Mouse (Mus musculus): ENCODE data around the gene Gm10553.
"Not testable (repeated sequence)": the region's sequence is repeated elsewhere in the genome, so short reads cannot be mapped to it uniquely, and the experiment has no call there.

The Gm10553 gene

DNA sequence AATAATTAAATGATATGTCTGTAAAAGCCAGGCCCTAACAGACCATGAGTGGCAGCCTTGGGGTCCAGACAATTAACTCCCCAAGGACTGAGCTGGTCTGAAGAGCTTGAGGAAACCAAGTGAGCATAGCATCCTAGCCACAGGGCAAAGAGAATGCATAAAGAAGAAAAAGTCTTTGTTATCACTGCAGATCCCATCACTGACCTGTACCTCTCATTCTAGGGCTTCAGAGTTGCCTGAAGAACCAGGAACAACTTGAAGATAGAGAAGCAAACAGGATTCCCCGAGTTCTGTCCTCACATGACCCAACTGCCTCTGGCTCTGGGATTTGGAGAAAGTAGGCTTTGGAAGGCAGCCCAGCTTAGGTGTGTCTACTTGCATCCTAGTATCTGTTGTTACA, at the start of gene Gm10553:
Gene Gm10553, plus strand, starts transcription at position 301 of the 400 bp plus-strand sequence.
- not testable (repeated sequence) for DNase-seq

DNA sequence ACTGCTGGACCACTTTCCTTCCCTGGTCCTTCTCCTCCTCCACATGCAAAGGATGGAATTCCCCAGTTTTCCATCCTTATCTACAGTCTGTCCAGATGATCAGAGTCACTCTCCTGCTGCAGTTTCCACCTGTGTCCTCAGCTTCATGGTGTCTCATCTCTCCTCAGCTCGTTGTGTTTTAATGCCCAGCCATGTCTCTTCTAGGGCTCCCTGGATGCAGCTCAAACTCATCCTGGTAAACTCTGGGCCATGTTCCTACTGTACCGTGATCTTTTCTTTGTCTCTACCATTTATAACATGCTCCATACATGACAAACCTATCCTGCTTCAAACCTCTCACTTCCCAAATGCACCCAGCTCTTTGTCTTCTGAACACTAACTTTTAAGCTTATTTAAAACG, 28.3 kb upstream of the Gm10553 start:
- DNase-seq, result not testable (repeated sequence)

DNA sequence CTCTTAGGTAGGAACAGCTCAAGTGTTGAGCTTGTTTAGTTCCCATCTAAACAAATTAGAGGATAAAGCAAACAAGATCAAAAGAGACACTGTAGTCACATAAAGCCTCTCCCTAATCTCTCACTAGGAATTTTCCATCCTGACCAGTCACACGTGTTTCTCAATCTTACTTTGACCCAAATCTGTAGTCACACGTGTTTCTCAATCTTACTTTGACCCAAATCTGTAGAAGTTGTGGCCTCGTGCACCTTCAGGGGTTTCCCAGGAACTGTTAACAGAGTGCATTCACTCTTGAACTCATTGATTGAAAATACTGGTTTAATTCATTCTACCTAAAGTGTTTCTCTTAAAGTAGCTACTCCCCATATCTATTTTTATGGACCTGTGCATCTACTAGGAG, 26.9 kb upstream of the Gm10553 start:
- DNase-seq, result not testable (repeated sequence)

DNA sequence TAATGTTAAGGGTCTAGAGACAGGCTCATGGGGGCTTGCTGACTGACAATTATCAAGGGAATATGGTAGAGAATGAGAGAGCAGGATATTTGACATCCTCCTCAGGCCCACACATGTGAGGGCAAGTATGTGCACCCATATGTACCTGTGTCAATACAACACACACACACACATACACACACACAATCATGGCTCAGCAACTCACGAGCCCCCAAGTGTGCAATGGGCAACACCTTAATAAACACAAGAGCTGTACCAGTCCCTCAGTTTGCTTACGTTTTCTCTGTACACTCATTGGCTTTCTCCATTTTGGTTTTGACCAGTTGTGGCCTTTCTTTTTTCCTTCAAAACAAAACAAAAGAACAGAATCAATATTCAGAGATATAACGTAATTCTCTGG, 15.2 kb upstream of the Gm10553 start:
- not testable (repeated sequence) for DNase-seq

DNA sequence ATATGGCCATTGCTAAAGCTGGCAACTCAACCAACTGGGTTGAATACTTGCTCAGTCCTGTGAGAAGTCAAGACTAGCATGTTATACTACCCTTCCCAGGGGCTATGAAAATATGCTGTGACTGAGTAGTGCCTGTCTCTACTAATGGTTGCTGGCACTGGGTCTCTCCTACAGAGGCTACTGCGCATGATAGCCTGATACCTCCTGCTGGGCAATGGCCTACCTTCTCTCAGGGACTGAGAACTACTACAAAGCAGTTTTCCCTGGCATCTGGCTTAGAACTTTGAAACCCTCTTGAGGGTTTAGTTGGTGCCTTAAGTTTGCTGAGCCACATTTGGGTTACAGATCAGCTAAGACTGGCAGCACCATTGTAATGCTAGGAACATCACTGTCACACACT, 13.8 kb upstream of the Gm10553 start:
- not testable (repeated sequence) for DNase-seq

DNA sequence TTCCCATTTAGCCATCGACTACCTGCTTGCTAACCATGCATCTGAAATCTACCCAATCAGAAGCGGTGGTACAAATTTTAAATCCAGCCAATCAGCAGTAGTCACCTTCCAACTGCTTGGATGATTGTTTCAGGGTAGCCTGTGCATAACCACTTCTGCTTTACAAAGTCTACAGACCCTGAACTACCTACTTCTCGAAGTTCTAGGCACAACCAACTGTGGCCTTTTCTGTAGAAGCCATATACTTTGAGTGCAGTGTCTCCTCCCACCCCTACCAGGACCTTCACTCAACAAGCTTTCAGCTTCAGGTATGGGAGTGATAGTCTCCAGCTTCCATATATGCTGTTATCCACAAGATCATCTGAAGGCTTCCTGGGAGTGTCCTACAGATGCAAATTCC, 7.8 kb upstream of the Gm10553 start:
- DNase-seq, result not testable (repeated sequence)

DNA sequence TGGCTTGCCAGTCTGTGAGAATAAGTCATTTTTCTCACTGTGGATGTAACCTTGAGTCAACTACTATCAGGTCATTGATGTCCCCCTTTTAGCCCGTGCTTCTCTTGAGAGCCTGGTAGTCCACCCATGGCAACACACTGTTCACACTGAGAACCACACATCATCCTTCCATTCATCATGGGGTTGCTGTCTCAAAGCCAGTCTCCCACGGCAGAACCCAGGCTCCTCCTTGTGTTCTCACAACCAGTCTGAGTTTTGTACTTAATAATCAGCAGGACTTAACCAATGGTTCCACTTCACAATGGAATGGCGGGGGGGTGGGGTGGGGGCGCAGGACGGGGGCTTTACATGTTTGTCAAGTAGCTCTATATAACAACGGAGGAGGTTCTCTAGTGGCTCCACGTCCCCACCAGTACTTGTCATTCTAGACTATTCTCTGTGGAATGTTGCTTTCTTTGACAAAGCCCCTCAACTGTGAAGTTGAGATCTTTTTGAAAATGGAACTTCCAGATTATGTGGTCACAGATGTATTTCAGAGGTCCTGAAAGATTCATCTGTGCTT, 6.9 kb upstream of the Gm10553 start:
- not testable (repeated sequence) for DNase-seq

DNA sequence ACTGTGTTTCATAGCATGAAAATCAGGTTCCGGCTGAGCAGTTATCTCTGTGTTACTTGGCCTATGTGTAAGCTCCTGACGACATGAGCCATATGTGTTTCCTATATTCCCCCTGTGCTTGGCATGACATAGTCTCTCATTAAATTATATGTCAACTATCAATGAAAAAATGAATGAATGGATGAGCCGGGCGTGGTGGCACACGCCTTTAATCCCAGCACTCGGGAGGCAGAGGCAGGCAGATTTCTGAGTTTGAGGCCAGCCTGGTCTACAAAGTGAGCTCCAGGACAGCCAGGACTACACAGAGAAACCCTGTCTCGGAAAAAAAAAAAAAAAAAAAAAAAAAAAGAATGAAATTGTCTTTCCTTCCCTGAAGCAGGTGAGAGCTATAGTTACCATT, 883 bp upstream of the Gm10553 start:
- not testable (repeated sequence) for DNase-seq

DNA sequence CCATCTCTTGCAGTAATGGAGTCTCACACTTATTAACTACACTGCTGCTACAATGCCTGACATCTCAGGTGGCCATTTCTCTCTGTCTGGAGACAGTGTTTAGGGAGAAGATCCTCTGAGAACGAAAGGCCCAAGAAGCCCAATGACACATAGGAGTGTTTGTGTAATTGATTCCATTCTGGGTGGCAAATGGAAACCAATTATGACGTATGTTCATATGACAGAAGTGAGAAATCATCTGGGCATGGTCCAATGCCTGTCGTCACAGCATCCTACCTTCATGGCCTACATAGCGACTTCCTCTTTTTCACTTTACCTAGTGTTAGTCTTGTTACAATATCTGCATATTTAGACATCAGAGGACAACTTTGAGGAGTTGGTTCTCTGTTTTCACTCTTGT, 1.8 kb downstream of the Gm10553 start:
- not testable (repeated sequence) for DNase-seq

DNA sequence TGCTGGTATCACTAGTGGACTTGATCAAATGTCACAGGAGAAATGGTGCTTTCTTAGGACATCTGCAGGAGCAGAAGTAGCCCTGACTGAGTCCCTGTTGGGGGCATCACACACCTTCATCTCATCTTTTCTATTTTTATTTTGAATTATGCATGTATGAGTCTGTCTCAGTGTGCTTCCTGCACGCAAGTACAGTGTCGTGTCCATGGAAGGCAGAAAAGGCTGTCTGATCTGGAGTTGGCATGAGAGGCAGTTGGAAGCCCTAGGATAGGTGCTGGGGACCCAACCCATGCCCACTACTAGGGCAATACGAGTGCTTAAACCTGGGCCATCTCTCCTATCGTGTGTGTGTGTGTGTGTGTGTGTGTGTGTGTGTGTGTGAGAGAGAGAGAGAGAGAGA, 5.4 kb downstream of the Gm10553 start:
- DNase-seq, result not testable (repeated sequence)

DNA sequence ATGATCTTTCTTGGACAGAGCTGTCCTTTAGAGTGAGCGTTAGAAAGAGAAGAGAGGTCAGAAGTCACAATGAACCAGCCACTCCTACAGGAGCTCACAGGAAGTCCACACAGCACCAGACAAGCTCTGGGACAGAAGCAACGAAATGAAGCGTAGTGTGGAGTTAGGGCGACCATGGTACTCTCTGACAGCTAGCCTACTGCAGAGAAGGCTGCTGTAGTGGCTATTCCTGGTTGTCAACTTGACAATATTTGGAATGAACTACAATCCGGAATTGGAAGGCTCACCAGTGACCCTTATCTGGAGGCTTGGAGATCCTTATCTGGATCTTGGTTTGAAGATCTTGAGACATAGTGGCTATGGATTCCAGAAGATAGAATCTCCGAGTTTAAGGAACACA, 6.0 kb downstream of the Gm10553 start:
- DNase-seq, result not testable (repeated sequence)

DNA sequence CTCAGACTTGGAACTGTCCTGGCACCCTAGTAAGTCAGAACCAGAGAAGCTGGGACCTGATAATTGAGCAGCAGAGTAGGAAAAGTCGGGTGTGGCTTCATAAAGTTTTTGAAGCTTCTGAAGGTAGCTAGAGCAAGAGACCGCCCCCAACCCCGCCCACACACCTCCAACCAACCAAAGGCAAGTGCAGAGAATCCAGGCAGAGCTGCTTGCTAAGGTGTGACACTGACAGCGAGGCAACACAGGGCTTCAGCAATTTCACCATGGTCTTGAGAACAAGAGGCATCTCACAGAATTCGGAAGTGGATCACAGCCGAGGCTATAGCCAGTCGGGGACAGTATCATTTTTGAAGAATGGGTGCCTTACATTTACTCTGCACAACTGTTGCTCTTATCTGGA, 9.8 kb downstream of the Gm10553 start, which contains the start of gene A530032D15Rik:
Gene A530032D15Rik, minus strand, starts transcription at position 101 of the 400 bp plus-strand sequence.
- not testable (repeated sequence) for DNase-seq

DNA sequence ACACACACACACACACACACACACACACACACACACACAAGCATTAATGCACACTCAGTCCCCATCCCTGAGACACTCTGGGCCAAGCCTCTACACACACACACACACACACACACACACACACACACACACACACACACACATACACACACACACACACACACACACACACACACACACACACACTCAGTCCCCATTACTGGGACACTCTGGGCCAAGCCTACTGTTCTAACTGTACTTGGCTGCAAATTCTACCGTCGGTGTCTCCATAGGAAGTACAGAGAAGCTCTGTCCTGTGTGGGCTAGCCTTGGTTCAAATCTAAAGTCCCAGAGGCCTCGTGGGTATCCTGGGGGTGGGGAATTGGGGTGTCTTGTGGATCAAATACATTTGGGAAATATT, 10.9 kb downstream of the Gm10553 start:
- not testable (repeated sequence) for DNase-seq

DNA sequence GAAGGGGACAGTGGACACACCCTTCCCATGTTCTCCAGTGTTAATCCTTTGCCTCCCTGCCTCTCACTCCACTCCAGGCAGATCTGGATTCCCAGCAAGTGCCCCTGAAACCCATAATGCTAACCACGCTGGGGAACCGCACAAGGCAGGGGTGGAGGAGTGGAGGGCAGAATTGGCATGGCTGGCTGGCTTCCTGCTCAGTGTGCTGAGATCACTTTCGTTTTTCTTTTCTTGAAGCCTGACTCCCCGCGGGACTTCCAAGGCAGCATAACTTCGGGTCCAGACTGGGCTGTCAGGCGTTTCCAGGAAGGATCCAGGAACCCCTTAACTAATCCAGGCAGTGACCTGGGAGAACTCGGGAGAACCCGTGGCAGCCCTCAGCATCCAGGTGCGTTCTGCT, 11.6 kb downstream of the Gm10553 start:
- not testable (repeated sequence) for DNase-seq

DNA sequence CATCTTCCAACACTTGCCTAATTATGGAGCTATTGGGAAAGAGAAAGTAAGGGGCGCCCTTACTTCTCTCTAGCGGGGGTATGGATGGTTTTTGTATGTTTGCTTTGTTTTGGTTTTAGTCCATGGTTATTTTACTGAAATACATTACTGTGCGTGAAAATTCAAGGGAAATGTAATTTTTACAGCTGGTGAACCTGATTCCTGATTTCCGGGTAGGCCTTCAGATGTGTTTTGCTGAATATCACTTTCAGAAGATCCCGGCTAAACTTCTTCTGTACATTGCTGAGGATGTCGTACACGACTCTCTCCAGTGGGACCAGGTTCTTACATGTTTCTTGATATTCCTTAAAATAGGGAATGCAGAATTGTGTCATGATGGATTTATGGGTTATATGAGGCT, 12.3 kb downstream of the Gm10553 start:
- DNase-seq, result not testable (repeated sequence)

DNA sequence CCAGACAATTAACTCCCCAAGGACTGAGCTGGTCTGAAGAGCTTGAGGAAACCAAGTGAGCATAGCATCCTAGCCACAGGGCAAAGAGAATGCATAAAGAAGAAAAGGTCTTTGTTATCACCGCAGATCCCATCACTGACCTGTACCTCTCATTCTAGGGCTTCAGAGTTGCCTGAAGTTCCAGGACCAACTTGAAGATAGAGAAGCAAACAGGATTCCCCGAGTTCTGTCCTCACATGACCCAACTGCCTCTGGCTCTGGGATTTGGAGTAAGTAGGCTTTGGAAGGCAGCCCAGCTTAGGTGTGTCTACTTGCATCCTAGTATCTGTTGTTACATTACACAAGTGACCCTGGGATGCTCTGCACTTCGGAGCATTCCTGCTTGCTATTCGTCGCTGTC, 12.9 kb downstream of the Gm10553 start:
- DNase-seq, result not testable (repeated sequence)

DNA sequence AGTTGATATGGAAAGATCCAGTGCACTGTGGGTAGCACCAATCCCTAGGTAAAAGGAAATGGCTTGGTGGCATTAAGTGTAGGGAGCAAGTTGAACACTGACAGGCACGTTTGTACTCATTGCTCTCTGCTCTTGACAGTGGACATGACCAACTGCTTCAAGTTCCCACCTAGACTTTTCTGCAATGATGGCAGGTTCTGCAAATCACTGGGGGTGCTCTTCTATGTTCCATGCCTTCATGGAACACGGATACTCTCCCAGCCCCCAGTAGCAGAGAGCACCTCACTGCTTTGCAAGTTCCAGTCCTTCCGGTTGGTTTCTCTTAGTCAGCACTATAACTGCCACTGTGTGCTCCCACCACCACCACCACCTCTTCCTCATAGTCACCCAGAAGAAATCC, 14.1 kb downstream of the Gm10553 start:
- not testable (repeated sequence) for DNase-seq

DNA sequence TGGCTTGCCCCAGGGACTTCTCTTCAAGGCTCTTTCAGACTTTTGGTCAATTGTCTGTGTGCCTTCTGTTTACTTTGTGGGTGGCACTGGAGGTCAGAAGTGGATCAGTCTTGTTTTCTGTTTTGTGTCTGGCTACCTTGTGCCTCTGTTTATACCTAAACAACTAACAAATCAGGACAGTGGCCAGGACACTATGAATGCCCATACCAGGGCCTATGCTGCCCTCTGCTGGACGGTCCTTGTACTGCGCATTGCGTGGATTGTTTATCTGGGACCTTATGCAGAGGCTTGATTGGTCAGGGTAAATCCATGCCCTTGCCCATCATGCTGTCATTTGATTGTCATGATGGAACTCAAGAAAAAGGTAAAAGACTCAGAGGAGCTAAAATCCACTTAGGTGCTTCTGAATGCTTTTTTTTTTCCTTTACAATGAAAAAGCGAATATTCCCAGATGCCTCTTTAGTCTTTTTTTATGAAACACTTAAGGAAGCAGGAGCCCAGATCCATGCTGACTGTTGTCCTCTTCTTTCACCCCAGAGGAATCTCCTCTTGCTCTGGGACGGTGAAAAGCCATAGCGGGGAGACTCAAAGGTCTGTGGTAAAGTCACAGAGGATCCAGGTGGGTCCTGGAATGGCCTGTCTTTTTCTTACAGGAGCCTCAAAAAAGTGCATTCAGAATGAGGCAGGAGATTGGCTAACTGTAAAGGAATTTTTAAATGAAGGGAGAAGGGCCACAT, 14.9 kb downstream of the Gm10553 start:
- DNase-seq, result not testable (repeated sequence)

DNA sequence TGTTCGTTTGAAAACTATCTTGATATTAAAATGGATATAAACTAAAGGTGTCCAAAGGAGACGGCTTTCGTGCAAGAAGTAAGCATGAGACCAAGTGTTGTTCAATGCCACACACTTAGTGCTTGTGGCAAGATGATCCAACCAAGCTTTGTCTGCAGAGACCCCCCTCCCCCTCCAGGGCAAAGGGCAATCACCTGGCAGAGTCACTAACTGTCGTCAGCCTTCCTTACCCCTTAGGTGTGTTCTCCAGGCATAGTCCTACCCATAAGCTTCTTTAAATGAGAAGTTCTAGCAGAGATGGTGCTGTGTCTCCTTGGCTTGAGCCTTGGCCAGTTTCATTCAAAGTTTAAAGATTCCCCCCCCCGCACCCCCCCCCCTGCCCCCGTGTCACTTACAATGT, 17.6 kb downstream of the Gm10553 start:
- not testable (repeated sequence) for DNase-seq

DNA sequence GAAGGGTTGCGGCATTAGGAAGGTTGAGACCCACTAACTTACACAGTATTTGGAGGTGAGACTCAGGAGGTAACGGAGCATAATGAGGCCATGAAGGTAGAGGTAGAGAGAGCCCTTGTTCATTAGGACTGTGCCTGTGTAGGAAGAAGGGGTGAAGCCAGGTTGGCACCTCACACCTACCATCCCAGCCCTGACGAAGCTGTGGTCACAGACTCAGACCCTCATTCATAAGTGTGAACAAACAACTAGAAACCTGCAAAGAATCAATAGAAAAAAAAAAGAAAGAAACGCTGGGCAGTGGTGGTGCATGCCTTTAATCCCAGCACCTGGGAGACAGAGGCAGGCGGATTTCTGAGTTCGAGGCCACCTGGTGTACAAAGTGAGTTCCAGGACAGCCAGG, 18.4 kb downstream of the Gm10553 start:
- DNase-seq, result not testable (repeated sequence)

DNA sequence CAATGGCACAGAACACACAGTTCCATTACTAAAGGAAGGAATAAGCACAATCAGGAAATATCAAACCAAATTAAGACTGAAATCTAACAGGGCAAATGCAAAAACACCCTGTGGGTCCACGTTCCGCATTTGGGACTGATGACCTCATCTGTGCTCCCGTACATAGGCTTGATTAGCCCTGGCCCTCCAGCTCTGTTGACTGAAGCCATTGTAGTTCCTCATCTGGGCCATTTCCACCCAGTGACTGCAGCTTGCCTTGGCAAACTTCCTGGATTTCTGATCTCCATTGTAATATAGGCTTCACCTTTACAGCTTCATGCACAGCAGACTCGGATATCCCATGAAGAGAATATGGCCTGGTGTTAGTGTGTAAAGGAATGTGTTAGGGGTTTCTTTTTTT, 21.9 kb downstream of the Gm10553 start:
- not testable (repeated sequence) for DNase-seq

DNA sequence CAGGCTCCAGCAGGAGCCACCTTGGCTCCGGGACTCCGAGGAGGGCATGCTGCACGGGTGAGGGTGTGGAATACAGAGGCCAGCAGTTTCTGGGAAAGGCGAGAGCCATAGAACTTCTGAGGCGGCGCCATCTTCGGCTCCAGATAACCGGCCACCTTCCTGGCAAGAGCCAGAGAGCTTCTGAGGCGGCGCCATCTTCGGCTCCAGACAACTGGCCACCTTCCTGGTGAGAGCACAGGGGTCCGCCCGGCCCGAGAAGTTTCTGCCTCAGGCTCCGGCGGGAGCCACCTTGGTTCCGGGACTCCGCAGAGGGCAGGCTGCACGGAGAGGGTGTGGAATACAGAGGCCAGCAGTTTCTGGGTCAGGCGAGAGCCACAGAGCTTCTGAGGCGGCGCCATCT, 33.7 kb downstream of the Gm10553 start:
- not testable (repeated sequence) for DNase-seq
